Mouse (Mus musculus): ENCODE measurements around the gene Six3. TPM values are rescaled to one million over a fixed set of nuclear protein-coding genes. Genes with fewer than 3 reads are reported as not detected.

Gene Six3
- polyA plus RNA-seq, 1 experiment from 2014 or later, result 13.1 TPM

DNA sequence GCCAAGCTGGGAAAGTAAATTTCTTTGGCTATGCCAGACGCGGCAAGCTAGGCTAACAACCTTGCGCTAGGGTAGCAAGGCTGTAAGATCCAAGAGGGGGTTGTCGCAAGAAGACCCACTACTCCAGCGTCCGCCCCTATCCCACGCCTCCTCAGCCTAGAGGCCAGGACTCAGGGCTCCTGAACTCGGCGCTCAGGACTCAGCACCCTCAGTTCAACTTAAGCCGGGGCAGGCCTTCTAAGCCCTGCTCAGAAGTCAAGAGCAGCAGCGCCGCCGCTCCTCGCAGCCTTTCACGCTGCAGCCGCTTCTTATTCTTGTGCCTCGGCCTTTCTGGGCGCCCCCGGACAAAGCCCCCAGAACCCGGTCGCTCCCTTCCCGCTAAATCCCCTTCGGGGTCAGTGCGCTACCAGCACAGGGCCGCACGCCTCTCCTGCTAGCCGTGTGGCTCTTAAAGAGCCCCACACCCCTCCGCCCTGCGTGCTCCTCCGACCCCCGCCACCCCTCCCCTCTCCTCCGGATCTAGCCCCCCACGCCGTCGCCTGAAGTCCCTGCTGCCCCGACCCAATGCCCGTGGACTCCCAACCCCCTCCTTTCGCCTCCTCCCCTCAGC is 1.4 kb downstream of the Six3 start:
- peak overlapping the region; percentile 95 for H3K27ac ChIP-seq
- H3K4me3 ChIP-seq, result peak overlapping the region; percentile 76
- peaks cover 100% of the 10 kb centered on the region for H3K27me3 ChIP-seq (ENCODE audit: poor library complexity, severe bottlenecking)
- H3K9me3 ChIP-seq, result no peaks in the 10 kb centered on the region
- H3K36me3 ChIP-seq (replicated peaks), result peaks cover 7% of the 10 kb centered on the region; the same call in 1 of the 2 replicates
- under 1% methylated on average over 38 of the region's 38 CpGs for WGBS
- peaks cover 95% of the 10 kb centered on the region for H3K4me1 ChIP-seq
- peak; percentile 64 for DNase-seq (ENCODE audit: extremely low spot score, low spot score)

DNA sequence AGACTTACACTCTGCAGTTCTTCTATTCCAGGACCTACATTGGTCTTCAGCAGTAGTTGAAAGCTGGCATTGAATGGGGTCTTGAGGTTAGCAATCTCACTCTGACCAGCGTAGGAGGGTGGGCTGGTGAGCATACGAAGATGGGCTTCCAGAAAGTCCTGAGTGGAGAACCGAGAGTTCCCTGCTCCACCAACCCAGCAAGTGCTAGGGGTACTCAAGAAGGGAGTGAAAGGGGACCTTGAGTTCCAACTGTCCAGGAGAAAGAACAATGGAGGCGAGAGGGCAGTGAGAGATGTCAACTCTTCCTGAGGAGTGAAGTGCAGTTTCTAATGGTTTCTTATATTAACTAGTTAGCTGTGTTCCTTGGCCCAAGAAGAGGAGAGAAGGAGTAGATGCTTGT is 2.2 kb downstream of the Six3 start:
- H3K4me1 ChIP-seq, result peaks cover 97% of the 10 kb centered on the region
- H3K27me3 ChIP-seq (ENCODE audit: poor library complexity, severe bottlenecking), result peaks cover 100% of the 10 kb centered on the region
- H3K36me3 ChIP-seq (replicated peaks), result peaks cover 7% of the 10 kb centered on the region; the same call in 1 of the 2 replicates
- no peaks in the 10 kb centered on the region for H3K9me3 ChIP-seq
- no peak for DNase-seq (ENCODE audit: extremely low spot score, low spot score)
- WGBS, result 4% methylated on average over 4 of the region's 4 CpGs
- peak overlapping the region; percentile 95 for H3K27ac ChIP-seq
- peak overlapping the region; percentile 76 for H3K4me3 ChIP-seq

DNA sequence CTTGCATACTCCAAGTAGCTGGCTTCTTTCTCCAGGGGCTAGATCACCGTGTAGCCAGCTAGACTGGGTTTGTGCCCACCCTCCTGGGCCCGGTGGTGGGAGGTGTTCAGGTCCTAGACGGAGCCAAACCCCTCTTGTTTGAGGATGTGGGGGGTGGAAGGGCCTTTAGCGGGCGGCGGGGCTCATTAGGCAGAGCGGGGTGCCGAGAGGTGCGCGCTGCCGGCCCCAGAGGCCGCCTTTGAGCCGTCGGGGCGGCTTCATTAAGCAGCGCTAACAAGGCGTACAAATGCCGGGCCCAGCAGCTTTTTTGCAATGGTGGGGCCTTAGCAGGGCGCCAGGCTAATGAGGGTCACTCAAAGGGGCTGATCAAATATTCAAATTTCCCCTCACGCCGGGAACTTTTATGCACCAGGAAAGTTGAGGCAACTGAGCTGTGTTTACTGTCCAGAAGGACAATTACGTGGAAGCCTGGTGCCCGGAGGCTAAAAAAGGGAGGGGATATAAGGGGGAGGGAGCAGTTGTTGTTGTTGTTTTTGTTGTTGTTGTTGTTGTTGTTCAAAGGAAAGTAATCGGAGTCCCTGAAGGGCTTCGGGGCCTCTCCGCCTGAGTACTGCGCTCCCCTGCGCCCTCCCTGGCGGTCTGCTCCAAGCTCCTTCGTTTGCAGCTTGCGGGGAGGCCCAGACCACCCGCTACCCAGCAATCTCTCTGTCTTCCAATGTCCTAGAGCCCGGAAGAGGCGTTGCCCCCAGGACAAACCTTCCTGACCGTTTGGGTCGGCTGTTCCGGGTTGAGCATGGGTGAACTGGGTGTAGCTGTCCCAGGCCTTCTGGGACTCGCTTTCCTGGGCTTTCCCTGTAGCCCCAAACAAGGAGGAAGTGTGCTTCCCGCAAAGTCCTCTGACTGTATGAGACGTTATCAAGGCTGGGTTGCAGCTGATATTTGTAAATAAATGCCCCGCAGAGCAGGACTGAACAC is 3.4 kb downstream of the Six3 start:
- DNase-seq (ENCODE audit: extremely low spot score, low spot score), result peak; percentile 75
- 0 out of 2 replicates have a peak, but pooled peaks cover under 1% of the 10 kb centered on the region for H3K36me3 ChIP-seq (replicated peaks)
- peak overlapping the region; percentile 95 for H3K27ac ChIP-seq
- H3K27me3 ChIP-seq (ENCODE audit: poor library complexity, severe bottlenecking), result peaks cover 100% of the 10 kb centered on the region
- under 1% methylated on average over 41 of the region's 41 CpGs for WGBS
- peaks cover 100% of the 10 kb centered on the region for H3K4me1 ChIP-seq
- no peaks in the 10 kb centered on the region for H3K9me3 ChIP-seq
- peak overlapping the region; percentile 76 for H3K4me3 ChIP-seq

DNA sequence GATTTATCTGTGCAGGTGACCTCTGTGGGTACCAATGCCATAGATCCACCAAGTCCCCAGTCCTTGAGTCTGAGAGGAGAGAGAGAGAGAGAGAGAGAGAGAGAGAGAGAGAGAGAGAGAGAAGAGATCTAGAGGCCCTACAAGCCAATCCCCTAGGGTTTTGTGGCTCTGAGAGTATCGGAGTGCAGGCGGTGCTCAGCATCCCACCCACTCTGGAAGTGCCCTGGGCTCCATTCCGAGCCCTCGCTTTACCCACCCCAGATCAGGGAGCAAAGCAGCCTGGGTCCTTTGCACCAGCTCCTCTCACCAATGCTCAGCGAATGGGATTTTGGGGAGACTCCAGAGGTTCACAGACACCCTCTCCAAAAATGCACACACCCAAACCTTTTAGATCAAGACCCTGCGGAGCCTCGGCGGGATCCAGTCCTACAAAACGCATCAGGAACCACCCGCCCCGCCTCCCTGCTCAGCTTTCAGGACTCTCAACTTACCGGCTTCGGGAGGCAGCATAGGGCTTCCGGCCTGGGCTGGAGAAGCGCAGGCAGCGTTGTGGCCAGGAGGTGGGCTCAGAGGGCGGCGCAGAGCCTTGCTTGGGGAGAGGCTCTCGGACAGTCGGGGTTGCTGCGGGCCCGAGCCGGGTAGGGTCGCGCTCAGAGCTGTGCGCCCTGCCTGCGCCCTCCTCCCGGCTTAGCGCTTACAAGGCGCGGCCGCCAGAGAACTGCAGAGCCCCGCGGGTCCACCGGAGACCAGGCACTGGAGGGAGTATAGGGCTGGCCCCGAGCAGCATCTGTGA is 4.4 kb downstream of the Six3 start:
- Histone ChIP-seq H3K9me3 (no peaks in the 10 kb centered on the region), H3K27me3 (ENCODE audit: poor library complexity, severe bottlenecking) (peaks cover 100% of the 10 kb centered on the region), H3K4me1 (peaks cover 100% of the 10 kb centered on the region), H3K36me3 (replicated peaks) (no peaks in the 10 kb centered on the region), H3K4me3 (peak overlapping the region; percentile 76), H3K27ac (peak overlapping the region; percentile 95)
- peak; percentile 73 for DNase-seq (ENCODE audit: extremely low spot score, low spot score)
- under 1% methylated on average over 36 of the region's 36 CpGs for WGBS

DNA sequence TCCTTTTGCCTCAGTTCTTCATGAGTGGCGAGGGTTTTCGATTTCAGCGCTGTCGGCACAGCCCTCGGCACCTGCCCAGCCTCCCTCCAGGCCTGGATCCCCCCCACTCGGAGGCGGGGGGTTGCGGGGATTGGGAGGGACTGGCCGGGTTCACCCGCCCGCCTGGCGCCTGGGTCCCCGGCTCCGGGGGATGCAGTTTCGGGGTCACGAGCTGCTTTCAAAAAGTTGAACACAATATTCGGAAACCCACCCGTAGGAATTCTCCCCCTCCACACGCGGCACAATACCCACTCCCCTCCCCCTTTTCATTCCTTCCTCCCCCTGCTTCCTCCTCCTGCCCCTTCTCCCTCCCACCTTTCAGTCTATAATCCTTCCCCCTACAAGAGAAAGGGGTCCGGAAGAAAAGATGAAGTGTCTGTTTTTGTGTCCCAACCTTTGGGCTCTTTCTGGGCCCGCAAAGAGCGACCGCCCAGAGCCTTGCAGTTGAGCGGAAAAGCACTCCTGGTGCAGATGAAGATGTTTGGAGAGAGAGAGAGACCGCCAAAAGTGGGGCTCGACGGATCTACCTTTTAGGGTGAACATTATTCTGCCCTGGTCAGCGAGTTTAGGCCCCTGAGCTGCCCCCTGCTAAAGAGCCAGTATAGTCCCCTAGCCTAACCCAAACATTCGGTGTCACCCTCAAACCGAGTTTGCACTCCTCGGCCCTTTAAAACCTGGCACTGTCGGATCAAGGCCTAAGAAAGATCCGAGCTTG is 5.1 kb downstream of the Six3 start:
- H3K27me3 ChIP-seq (ENCODE audit: poor library complexity, severe bottlenecking), result peaks cover 100% of the 10 kb centered on the region
- H3K4me1 ChIP-seq, result peaks cover 99% of the 10 kb centered on the region
- no peaks in the 10 kb centered on the region for H3K9me3 ChIP-seq
- H3K27ac ChIP-seq, result peak overlapping the region; percentile 95
- WGBS, result under 1% methylated on average over 34 of the region's 34 CpGs
- DNase-seq (ENCODE audit: extremely low spot score, low spot score), result peak; percentile 49
- peaks cover 5% of the 10 kb centered on the region; the same call in 1 of the 2 replicates for H3K36me3 ChIP-seq (replicated peaks)
- H3K4me3 ChIP-seq, result peak overlapping the region; percentile 76

DNA sequence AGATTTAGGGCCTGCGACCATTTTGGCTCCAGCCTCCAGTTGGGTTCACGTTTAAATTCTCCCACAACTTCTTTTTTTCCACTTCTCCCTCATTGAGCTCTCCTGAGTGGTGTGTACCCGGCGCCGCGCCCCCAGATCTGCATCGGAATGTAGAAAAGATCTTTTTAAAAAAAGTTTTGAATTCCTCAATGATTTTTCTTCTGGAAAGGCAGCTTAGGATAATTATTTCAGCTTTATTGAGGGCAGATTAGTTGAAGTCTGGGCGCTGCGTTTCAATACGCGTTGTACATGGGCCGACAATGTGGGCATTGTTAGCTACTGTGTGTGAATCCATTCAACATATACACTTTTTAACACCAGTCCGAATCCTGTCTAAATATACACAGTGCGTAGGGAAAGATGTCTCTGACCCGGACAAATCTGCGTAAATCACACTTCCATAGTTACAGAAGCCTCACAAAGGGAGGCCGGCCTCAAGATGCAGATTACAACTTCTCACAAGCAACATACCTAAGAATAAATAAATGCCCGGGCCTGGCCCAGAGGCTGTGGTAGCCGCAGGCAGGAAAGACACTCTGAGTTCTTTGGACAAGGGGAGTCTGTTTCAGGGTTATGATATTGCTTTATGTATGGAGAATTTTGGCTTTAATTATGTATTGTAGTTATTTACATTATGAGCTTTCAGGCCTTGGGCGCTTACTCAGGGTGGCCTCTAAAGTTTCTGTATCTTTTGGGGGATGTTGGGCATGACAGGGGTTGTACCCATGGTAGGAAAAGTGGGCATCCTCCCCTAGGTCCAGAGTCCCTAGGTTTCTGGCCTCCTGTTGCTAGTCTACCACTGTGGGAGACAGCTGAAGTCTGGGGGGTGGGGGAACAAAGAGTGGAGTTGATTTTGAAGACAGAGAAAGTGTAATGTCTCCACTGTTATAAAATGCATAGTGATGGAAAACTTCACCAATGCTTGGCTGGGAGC is 6.0 kb downstream of the Six3 start:
- peak overlapping the region; percentile 95 for H3K27ac ChIP-seq
- peaks cover 98% of the 10 kb centered on the region for H3K4me1 ChIP-seq
- no peaks in the 10 kb centered on the region for H3K9me3 ChIP-seq
- H3K4me3 ChIP-seq, result peak overlapping the region; percentile 76
- no peak for DNase-seq (ENCODE audit: extremely low spot score, low spot score)
- H3K36me3 ChIP-seq (replicated peaks), result peaks cover 7% of the 10 kb centered on the region; the same call in 1 of the 2 replicates
- WGBS, result 4% methylated on average over 20 of the region's 20 CpGs
- peaks cover 100% of the 10 kb centered on the region for H3K27me3 ChIP-seq (ENCODE audit: poor library complexity, severe bottlenecking)

DNA sequence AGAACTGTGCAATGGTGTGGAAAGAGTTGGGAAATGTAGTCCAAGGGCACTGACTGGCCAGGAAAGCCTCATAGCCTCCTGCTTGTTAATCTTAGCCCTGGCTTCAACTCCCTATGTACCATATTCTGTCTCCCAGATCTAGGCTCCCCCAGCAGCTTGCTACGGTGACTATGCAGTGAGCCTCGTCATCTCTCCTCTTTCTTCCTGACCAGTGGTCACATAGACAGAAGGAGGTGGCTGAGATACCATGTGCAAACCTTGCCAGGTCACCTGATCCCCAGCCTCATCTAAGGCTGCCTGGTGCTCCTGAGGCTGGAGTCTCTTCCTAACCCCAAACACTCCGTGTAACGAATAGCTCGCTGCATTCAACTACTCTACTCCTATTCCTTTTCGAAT is 6.7 kb downstream of the Six3 start:
- Histone ChIP-seq H3K27me3 (ENCODE audit: poor library complexity, severe bottlenecking) (peaks cover 100% of the 10 kb centered on the region), H3K9me3 (no peaks in the 10 kb centered on the region), H3K36me3 (replicated peaks) (peaks cover 7% of the 10 kb centered on the region; the same call in 1 of the 2 replicates), H3K4me1 (peaks cover 98% of the 10 kb centered on the region), H3K27ac (peak overlapping the region; percentile 95), H3K4me3 (peak overlapping the region; percentile 76)
- 0% methylated on average over 6 of the region's 6 CpGs for WGBS
- DNase-seq (ENCODE audit: extremely low spot score, low spot score), result peak; percentile 56

DNA sequence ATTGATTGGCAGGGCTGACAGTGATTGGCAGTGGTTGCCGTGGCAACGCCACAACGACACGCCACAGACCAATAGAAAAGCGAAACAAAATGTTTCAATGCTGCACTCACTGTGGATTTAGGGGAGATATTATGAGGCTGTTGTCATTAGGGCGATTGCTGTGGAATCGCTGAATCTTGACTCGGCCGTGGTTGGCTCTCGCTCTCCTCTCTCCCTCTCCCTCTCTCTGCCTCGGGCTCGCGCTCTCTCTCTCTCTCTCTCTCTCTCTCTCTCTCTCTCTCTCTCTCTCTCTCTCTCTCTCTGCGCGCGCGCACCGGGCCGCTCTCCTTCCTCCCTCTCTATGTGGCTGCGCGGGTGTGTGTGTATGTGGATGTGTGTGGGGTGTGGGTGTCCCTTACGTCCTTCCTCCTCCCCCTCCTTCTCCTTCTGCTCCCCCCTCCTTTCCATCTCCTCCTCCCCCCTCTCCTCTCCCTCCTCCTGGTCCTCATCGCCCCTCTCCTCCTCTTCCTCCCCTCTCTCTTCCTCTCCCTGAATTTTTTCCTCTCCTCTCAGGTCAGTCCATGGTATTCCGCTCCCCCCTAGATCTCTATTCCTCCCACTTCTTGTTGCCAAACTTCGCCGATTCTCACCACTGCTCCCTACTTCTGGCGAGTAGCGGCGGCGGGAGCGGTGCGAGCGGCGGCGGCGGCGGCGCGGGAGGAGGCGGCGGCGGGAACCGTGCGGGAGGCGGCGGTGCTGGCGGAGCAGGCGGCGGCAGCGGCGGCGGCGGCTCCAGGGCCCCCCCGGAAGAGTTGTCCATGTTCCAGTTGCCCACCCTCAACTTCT is 7.5 kb downstream of the Six3 start:
- H3K4me1 ChIP-seq, result peaks cover 98% of the 10 kb centered on the region
- peaks cover 100% of the 10 kb centered on the region for H3K27me3 ChIP-seq (ENCODE audit: poor library complexity, severe bottlenecking)
- peak overlapping the region; percentile 76 for H3K4me3 ChIP-seq
- WGBS, result under 1% methylated on average over 53 of the region's 54 CpGs
- H3K9me3 ChIP-seq, result no peaks in the 10 kb centered on the region
- DNase-seq (ENCODE audit: extremely low spot score, low spot score), result peak; percentile 82
- H3K27ac ChIP-seq, result peak overlapping the region; percentile 95
- peaks cover 7% of the 10 kb centered on the region; the same call in 1 of the 2 replicates for H3K36me3 ChIP-seq (replicated peaks)

DNA sequence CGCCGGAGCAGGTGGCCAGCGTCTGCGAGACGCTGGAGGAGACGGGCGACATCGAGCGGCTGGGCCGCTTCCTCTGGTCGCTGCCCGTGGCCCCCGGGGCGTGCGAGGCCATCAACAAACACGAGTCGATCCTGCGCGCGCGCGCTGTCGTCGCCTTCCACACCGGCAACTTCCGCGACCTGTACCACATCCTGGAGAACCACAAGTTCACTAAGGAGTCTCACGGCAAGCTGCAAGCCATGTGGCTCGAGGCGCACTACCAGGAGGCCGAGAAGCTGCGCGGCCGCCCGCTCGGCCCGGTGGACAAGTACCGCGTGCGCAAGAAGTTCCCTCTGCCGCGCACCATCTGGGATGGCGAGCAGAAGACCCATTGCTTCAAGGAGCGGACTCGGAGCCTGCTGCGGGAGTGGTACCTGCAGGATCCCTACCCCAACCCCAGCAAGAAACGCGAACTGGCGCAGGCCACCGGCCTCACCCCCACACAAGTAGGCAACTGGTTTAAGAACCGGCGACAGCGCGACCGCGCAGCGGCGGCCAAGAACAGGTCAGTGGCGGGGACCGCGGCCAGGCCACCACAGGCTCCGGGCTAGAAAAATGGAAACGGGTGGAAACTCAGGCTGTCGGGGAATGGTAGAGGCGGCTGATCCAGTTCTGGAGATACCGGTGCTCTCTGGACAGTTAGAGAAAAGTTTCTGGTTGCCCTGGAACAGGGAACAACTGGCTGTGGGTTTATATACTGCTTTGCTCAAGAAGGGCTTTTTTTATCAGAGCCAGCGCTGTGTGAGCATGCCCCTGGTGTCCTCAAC is 8.3 kb downstream of the Six3 start:
- peak overlapping the region; percentile 76 for H3K4me3 ChIP-seq
- H3K9me3 ChIP-seq, result no peaks in the 10 kb centered on the region
- H3K36me3 ChIP-seq (replicated peaks), result peaks cover 9% of the 10 kb centered on the region; the same call in 1 of the 2 replicates
- WGBS, result under 1% methylated on average over 67 of the region's 67 CpGs
- H3K4me1 ChIP-seq, result peaks cover 98% of the 10 kb centered on the region
- H3K27ac ChIP-seq, result peak overlapping the region; percentile 95
- peaks cover 100% of the 10 kb centered on the region for H3K27me3 ChIP-seq (ENCODE audit: poor library complexity, severe bottlenecking)
- peak; percentile 66 for DNase-seq (ENCODE audit: extremely low spot score, low spot score)
